14 mouse cellular contexts compared by ENCODE assay signal in genomic region chr6:99187415-99187814, GRCm38 (mm10).
"Had no signal": no experiment of that assay in that cellular context is flagged by ENCODE, and none has a peak within 500 bp of the region (broad histone marks: within the 10 kb centered on the region; RNA-seq: fewer than 3 reads in every experiment).

No protein-coding gene starts in this region.

- DNase-seq: kidney, adult 2 months; kidney, postnatal 25 days; lung, adult 2 months; lung, postnatal 36 days; thymus, postnatal 36 days had no signal

- H3K4me3 ChIP-seq: kidney, embryonic 15.5 days; left cerebral cortex, adult 2 months; limb, embryonic 10.5 days; liver, embryonic 15.5 days; midbrain, embryonic 13.5 days; myocyte; neural tube, embryonic 12.5 days had no signal

- ATAC-seq: lung, postnatal 0 days had no signal

- H3K9ac ChIP-seq: kidney, embryonic 15.5 days; liver, embryonic 15.5 days; midbrain, embryonic 13.5 days; neural tube, embryonic 12.5 days had no signal

- H3K36me3 ChIP-seq: kidney, embryonic 15.5 days; limb, embryonic 10.5 days; liver, embryonic 15.5 days; midbrain, embryonic 13.5 days; neural tube, embryonic 12.5 days had no signal

- H3K27me3 ChIP-seq: liver, embryonic 15.5 days; midbrain, embryonic 13.5 days; neural tube, embryonic 12.5 days had no signal

- H3K27ac ChIP-seq: kidney, embryonic 15.5 days; left cerebral cortex, adult 2 months; limb, embryonic 10.5 days; liver, embryonic 15.5 days; midbrain, embryonic 13.5 days; neural tube, embryonic 12.5 days had no signal

- H3K9me3 ChIP-seq: kidney, embryonic 15.5 days; limb, embryonic 10.5 days; liver, embryonic 15.5 days; midbrain, embryonic 13.5 days; neural tube, embryonic 12.5 days had no signal

- H3K4me2 ChIP-seq: kidney, embryonic 15.5 days; liver, embryonic 11.5 days; liver, embryonic 15.5 days; midbrain, embryonic 13.5 days; neural tube, embryonic 12.5 days had no signal
